Mouse (Mus musculus): ENCODE results near the gene Insr. TPM values are rescaled to one million over a fixed set of nuclear protein-coding genes. Genes with fewer than 3 reads are reported as not detected.
A peak's percentile ranks its signal among the peaks of the same experiment; 100 is the strongest.
"Not testable (repeated sequence)": the region's sequence is repeated elsewhere in the genome, so short reads cannot be mapped to it uniquely, and the experiment has no call there.

Insr gene
- total and polyA plus RNA-seq, 2 experiments from 2014 or later = 51.4 to 125 TPM

DNA sequence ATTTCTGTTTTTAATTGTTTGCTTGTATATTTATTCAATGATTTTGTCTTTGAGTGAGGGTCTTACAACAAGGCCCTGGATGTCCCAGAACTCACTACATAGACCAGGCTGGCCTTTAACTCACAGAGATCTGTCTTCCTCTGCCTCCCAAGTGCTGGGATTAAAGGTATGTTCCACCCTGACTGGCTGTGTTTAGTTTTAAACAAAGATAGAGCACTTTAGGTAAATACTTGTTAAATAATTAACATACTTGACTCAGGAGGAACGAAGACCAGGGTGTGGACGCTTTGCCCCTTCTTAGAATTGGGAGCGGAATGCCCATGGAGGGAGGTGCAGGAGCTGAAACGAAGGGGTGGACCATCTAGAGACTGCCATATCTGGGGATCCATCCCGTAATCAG, 37.2 kb upstream of the Insr start:
- Histone ChIP-seq H3K36me3 (replicated peaks; ENCODE audit: control insufficient read depth, insufficient read depth, low read length) (no peaks in the 10 kb centered on the region), H3K27me3 (ENCODE audit: control insufficient read depth, insufficient read depth, low read length) (no peaks in the 10 kb centered on the region), H3K4me1 (ENCODE audit: control insufficient read depth, insufficient read depth) (no peaks in the 10 kb centered on the region), H3K9me3 (replicated peaks; ENCODE audit: control insufficient read depth, low read length) (no peaks in the 10 kb centered on the region), H3K4me2 (ENCODE audit: low read depth, low read length) (no peak overlapping the region), H3K27ac (ENCODE audit: low read depth) (no peak overlapping the region), H3K9ac (replicated peaks; ENCODE audit: low read depth, low read length) (no peak overlapping the region), H3K4me3 (ENCODE audit: low read depth, low read length) (no peak overlapping the region)
- ATAC-seq (ENCODE audit: insufficient read depth, low read depth) (no peak), DNase-seq (ENCODE audit: low spot score) (no peak)
- no peak for TF ChIP-seq EP300 (IDR thresholded peaks at IDR 0.05; ENCODE audit: low read depth)
- TF ChIP-seq CTCF (IDR thresholded peaks at IDR 0.05; ENCODE audit: low read depth) = no peak
- WGBS = 80% methylated on average over 5 of the region's 5 CpGs

GRCm38 (mm10) chr8:3314345-3314744, 34.9 kb upstream of the Insr start:
- H3K4me1 ChIP-seq (ENCODE audit: control insufficient read depth, insufficient read depth) = no peaks in the 10 kb centered on the region
- no peaks in the 10 kb centered on the region for H3K9me3 ChIP-seq (replicated peaks; ENCODE audit: control insufficient read depth, low read length)
- H3K27me3 ChIP-seq (ENCODE audit: control insufficient read depth, insufficient read depth, low read length) = no peaks in the 10 kb centered on the region
- H3K27ac ChIP-seq (ENCODE audit: low read depth) = peak overlapping the region; percentile 3; the same call in 1 of the 2 replicates
- ATAC-seq (ENCODE audit: insufficient read depth, low read depth) (no peak), DNase-seq (ENCODE audit: low spot score) (no peak)
- H3K36me3 ChIP-seq (replicated peaks; ENCODE audit: control insufficient read depth, insufficient read depth, low read length) = no peaks in the 10 kb centered on the region
- TF ChIP-seq EP300 (IDR thresholded peaks at IDR 0.05; ENCODE audit: low read depth) (no peak), CTCF (IDR thresholded peaks at IDR 0.05; ENCODE audit: low read depth) (no peak)
- no peak overlapping the region for H3K9ac ChIP-seq (replicated peaks; ENCODE audit: low read depth, low read length)
- WGBS = 66% methylated on average over 2 of the region's 2 CpGs
- H3K4me3 ChIP-seq (ENCODE audit: low read depth, low read length) = no peak overlapping the region
- H3K4me2 ChIP-seq (ENCODE audit: low read depth, low read length) = no peak overlapping the region

GRCm38 (mm10) chr8:3313843-3314242, 34.4 kb upstream of the Insr start:
- no peak for ATAC-seq (ENCODE audit: insufficient read depth, low read depth)
- H3K27ac ChIP-seq (ENCODE audit: low read depth) = peak overlapping the region; percentile 3; the same call in 1 of the 2 replicates
- no peaks in the 10 kb centered on the region for H3K27me3 ChIP-seq (ENCODE audit: control insufficient read depth, insufficient read depth, low read length)
- no peak overlapping the region for H3K9ac ChIP-seq (replicated peaks; ENCODE audit: low read depth, low read length)
- H3K4me3 ChIP-seq (ENCODE audit: low read depth, low read length) = no peak overlapping the region
- no peaks in the 10 kb centered on the region for H3K36me3 ChIP-seq (replicated peaks; ENCODE audit: control insufficient read depth, insufficient read depth, low read length)
- H3K9me3 ChIP-seq (replicated peaks; ENCODE audit: control insufficient read depth, low read length) = no peaks in the 10 kb centered on the region
- TF ChIP-seq EP300 (IDR thresholded peaks at IDR 0.05; ENCODE audit: low read depth) (no peak), CTCF (IDR thresholded peaks at IDR 0.05; ENCODE audit: low read depth) (no peak)
- no peak overlapping the region for H3K4me2 ChIP-seq (ENCODE audit: low read depth, low read length)
- 61% methylated on average over 3 of the region's 3 CpGs for WGBS
- no peak for DNase-seq (ENCODE audit: low spot score)
- H3K4me1 ChIP-seq (ENCODE audit: control insufficient read depth, insufficient read depth) = no peaks in the 10 kb centered on the region

- not testable (repeated sequence) for ATAC-seq (ENCODE audit: insufficient read depth, low read depth); H3K27me3 ChIP-seq (ENCODE audit: control insufficient read depth, insufficient read depth, low read length); DNase-seq (ENCODE audit: low spot score); H3K9ac ChIP-seq (replicated peaks; ENCODE audit: low read depth, low read length); H3K4me2 ChIP-seq (ENCODE audit: low read depth, low read length); H3K9me3 ChIP-seq (replicated peaks; ENCODE audit: control insufficient read depth, low read length); H3K4me1 ChIP-seq (ENCODE audit: control insufficient read depth, insufficient read depth); H3K36me3 ChIP-seq (replicated peaks; ENCODE audit: control insufficient read depth, insufficient read depth, low read length); H3K4me3 ChIP-seq (ENCODE audit: low read depth, low read length)
- WGBS = 56% methylated on average over 1 of the region's 1 CpGs
- 0 out of 2 replicates have a peak overlapping the region, but pooled peaks have one; percentile 3 for H3K27ac ChIP-seq (ENCODE audit: low read depth)
Measured at GRCm38 (mm10) chr8:3313417-3313816, 34.0 kb upstream of the Insr start.

DNA sequence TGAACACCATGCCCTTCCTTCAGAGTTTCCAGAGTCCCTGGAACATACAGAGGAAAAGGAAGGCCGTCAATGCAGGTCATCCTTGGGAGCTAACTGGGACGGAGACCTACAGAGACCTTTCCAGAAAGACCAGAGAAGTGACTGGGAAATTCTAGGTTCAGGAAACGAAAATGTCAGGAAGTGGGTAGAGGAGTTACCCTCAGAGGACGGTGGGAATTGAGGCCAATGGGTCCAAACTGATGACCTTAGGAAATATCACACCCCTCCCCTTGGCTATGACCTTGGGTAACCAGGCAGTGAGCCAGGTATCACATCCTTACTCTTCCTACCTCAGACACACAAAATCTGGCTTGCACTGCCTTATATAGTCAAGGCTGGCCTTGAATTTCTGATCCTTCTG, 32.1 kb upstream of the Insr start:
- H3K4me3 ChIP-seq (ENCODE audit: low read depth, low read length) = no peak overlapping the region
- H3K9ac ChIP-seq (replicated peaks; ENCODE audit: low read depth, low read length) = no peak overlapping the region
- no peaks in the 10 kb centered on the region for H3K27me3 ChIP-seq (ENCODE audit: control insufficient read depth, insufficient read depth, low read length)
- no peaks in the 10 kb centered on the region for H3K9me3 ChIP-seq (replicated peaks; ENCODE audit: control insufficient read depth, low read length)
- no peak for DNase-seq (ENCODE audit: low spot score)
- no peaks in the 10 kb centered on the region for H3K4me1 ChIP-seq (ENCODE audit: control insufficient read depth, insufficient read depth)
- no peak for ATAC-seq (ENCODE audit: insufficient read depth, low read depth)
- WGBS = 56% methylated on average over 4 of the region's 4 CpGs
- no peaks in the 10 kb centered on the region for H3K36me3 ChIP-seq (replicated peaks; ENCODE audit: control insufficient read depth, insufficient read depth, low read length)
- no peak for TF ChIP-seq EP300 (IDR thresholded peaks at IDR 0.05; ENCODE audit: low read depth)
- TF ChIP-seq CTCF (IDR thresholded peaks at IDR 0.05; ENCODE audit: low read depth) = no peak
- no peak overlapping the region for H3K27ac ChIP-seq (ENCODE audit: low read depth)
- no peak overlapping the region for H3K4me2 ChIP-seq (ENCODE audit: low read depth, low read length)

GRCm38 (mm10) chr8:3309636-3310035, 30.2 kb upstream of the Insr start:
- ATAC-seq (ENCODE audit: insufficient read depth, low read depth) (no peak), DNase-seq (ENCODE audit: low spot score) (no peak)
- H3K36me3 ChIP-seq (replicated peaks; ENCODE audit: control insufficient read depth, insufficient read depth, low read length) = no peaks in the 10 kb centered on the region
- no peak for TF ChIP-seq EP300 (IDR thresholded peaks at IDR 0.05; ENCODE audit: low read depth)
- TF ChIP-seq CTCF (IDR thresholded peaks at IDR 0.05; ENCODE audit: low read depth) = no peak
- H3K27me3 ChIP-seq (ENCODE audit: control insufficient read depth, insufficient read depth, low read length) = no peaks in the 10 kb centered on the region
- no peak overlapping the region for H3K4me2 ChIP-seq (ENCODE audit: low read depth, low read length)
- H3K27ac ChIP-seq (ENCODE audit: low read depth) = no peak overlapping the region
- 66% methylated on average over 11 of the region's 11 CpGs for WGBS
- no peaks in the 10 kb centered on the region for H3K9me3 ChIP-seq (replicated peaks; ENCODE audit: control insufficient read depth, low read length)
- no peaks in the 10 kb centered on the region for H3K4me1 ChIP-seq (ENCODE audit: control insufficient read depth, insufficient read depth)
- no peak overlapping the region for H3K9ac ChIP-seq (replicated peaks; ENCODE audit: low read depth, low read length)
- H3K4me3 ChIP-seq (ENCODE audit: low read depth, low read length) = no peak overlapping the region

- not testable (repeated sequence) for H3K4me1 ChIP-seq (ENCODE audit: control insufficient read depth, insufficient read depth); H3K9me3 ChIP-seq (replicated peaks; ENCODE audit: control insufficient read depth, low read length); H3K9ac ChIP-seq (replicated peaks; ENCODE audit: low read depth, low read length); H3K4me3 ChIP-seq (ENCODE audit: low read depth, low read length); H3K4me2 ChIP-seq (ENCODE audit: low read depth, low read length); H3K27me3 ChIP-seq (ENCODE audit: control insufficient read depth, insufficient read depth, low read length); ATAC-seq (ENCODE audit: insufficient read depth, low read depth); H3K36me3 ChIP-seq (replicated peaks; ENCODE audit: control insufficient read depth, insufficient read depth, low read length); H3K27ac ChIP-seq (ENCODE audit: low read depth); DNase-seq (ENCODE audit: low spot score)
- WGBS = 79% methylated on average over 13 of the region's 13 CpGs
Measured at GRCm38 (mm10) chr8:3308205-3308800, 28.9 kb upstream of the Insr start.
